Mouse (Mus musculus) gastrocnemius, adult 8-10 months (tissue): ENCODE results near the gene Olfr135. TPM values are rescaled to one million over a fixed set of nuclear protein-coding genes. Genes with fewer than 3 reads are reported as not detected.

Experiments used
- DNase-seq, 2 experiments: peaks; one replicate each; pipeline ENCODE4 v3.0.0; 2022; ENCODE audit warnings: low spot score in 2 of 2
- total RNA-seq, 4 experiments: library from RNA; stranded (reverse); gene quantifications; 2 replicates each; pipeline ENCODE4 v1.2.4; 2022

The Olfr135 gene
- total RNA-seq, result not detected

DNA sequence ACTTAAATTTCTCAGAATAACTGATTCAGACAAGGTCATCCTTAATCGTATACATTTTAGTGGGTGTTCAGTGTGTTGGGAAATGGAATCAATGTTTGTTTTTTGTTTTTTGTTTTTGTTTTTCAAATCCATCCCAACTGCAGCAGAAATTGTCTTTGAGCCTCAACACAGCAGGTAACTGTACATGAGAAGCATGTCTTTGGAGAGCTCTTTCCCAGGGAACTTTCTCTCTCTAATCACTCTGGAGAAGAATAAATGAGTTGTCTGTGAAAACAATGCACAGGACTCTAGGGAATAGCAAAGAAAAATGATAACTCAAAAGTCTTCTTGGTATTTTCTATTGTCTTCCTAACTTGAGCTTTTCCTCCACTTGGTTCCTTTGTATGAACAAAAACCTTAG lies at the start of gene Olfr135:
Gene Olfr135, plus strand, starts transcription at position 301 of the 400 bp plus-strand sequence.
- no peak for DNase-seq

DNA sequence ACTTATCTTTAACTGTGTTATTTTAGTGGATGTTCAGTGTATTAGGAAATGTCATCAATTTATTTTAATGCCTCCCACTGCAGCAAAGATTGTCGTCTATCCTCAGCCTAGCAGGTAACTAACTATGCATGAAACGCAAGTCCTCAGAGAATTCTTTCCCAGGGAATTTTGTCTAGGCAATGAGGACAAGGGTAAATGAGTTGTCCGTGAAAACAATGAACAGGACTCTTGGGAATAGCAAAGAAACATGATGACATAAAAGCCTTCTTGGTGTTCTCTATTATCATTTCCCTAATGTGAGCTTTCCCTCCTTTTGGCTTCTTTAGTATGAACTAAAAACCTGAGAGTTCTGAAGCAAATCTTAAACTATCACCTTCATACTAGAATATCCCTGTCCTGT lies 33.0 kb upstream of the Olfr135 start, which contains the start of gene Olfr134:
Gene Olfr134, plus strand, starts transcription at position 301 of the 400 bp plus-strand sequence.
- DNase-seq, result no peak

Other genes with a start within 250 kb of the Olfr135 start
- gene Olfr129, start 144.3 kb upstream of the Olfr135 start, total RNA-seq, result not detected
- gene Olfr130, start 140.4 kb upstream of the Olfr135 start, total RNA-seq, result not detected
- not detected for gene Olfr131, start 115.6 kb upstream of the Olfr135 start, total RNA-seq
- gene Olfr132, start 69.8 kb upstream of the Olfr135 start, total RNA-seq, result not detected
- gene Olfr133, start 59.1 kb upstream of the Olfr135 start, total RNA-seq, result not detected
- not detected for gene Olfr134, start 32.9 kb upstream of the Olfr135 start, total RNA-seq
- not detected for gene Olfr138, start 56.7 kb downstream of the Olfr135 start, total RNA-seq
- not detected for gene Olfr137, start 103.2 kb downstream of the Olfr135 start, total RNA-seq
- gene Olfr136, start 125.5 kb downstream of the Olfr135 start, total RNA-seq, result not detected
- not detected for gene Esp36, start 215.8 kb downstream of the Olfr135 start, total RNA-seq